Mouse (Mus musculus) CH12.LX (cell line): ENCODE measurements around the gene Gm21188. TPM values are rescaled to one million over a fixed set of nuclear protein-coding genes. Genes with fewer than 3 reads are reported as not detected.
"Not testable (repeated sequence)": the region's sequence is repeated elsewhere in the genome, so short reads cannot be mapped to it uniquely, and the experiment has no call there.

ENCODE experiments used
- DNase-seq: peaks from one replicate; pipeline ENCODE4 v3.0.0-alpha.2; 2013; ENCODE audit errors: extremely low read depth
- H3K27ac ChIP-seq: 2 replicates; pipeline ENCODE4 v1.5.1; 2012; ENCODE audit warnings: low read depth, mild to moderate bottlenecking, control low read depth, moderate library complexity; ENCODE audit not compliant: insufficient read depth
- H3K27me3 ChIP-seq: replicated peaks from 2 replicates; pipeline ENCODE3; 2012; ENCODE audit warnings: inconsistent platforms
- H3K36me3 ChIP-seq, 2 experiments: replicated peaks in 1 of 2; 2 replicates each; pipeline versions ENCODE3 to v1.6.1; 2012; ENCODE audit warnings: inconsistent platforms in 1 of 2, low read length in 1 of 2, mild to moderate bottlenecking in 1 of 2, mixed read lengths in 1 of 2, moderate library complexity in 1 of 2; ENCODE audit not compliant: control insufficient read depth in 1 of 2, insufficient read depth in 1 of 2
- H3K4me1 ChIP-seq, 2 experiments: 2 replicates each; pipeline ENCODE4 v1.6.1; 2012; ENCODE audit warnings: inconsistent platforms in 1 of 2, moderate library complexity in 1 of 2; ENCODE audit not compliant: insufficient read depth in 2 of 2, control insufficient read depth in 1 of 2
- H3K4me2 ChIP-seq: 2 replicates; pipeline ENCODE4 v1.6.1; 2012; ENCODE audit warnings: low read depth, mild to moderate bottlenecking, control low read depth; ENCODE audit not compliant: poor library complexity, insufficient read depth, severe bottlenecking
- H3K4me3 ChIP-seq, 3 experiments: fragments of 150-350 bp in 1 of 3; sonication (generic) in 1 of 3; replicated peaks in 1 of 3; 2 replicates each; pipeline versions ENCODE3 to v1.5.1; 2011 to 2012; ENCODE audit warnings: low read depth in 2 of 3, low read length in 2 of 3, mild to moderate bottlenecking in 2 of 3, moderate library complexity in 2 of 3, control low read depth in 1 of 3, improper control_type of control experiment in 1 of 3, inconsistent platforms in 1 of 3, mixed read lengths in 1 of 3; ENCODE audit not compliant: poor library complexity in 1 of 3
- H3K79me2 ChIP-seq: replicated peaks from 2 replicates; pipeline ENCODE4 v1.6.1; 2012; ENCODE audit warnings: mild to moderate bottlenecking, moderate library complexity; ENCODE audit not compliant: control insufficient read depth, poor library complexity, insufficient read depth, severe bottlenecking; ENCODE audit errors: extremely low read depth
- H3K9ac ChIP-seq: 2 replicates; pipeline ENCODE4 v1.6.1; 2012; ENCODE audit warnings: low read depth, mild to moderate bottlenecking, control low read depth, moderate library complexity; ENCODE audit not compliant: insufficient read depth
- H3K9me3 ChIP-seq: replicated peaks from 2 replicates; pipeline ENCODE3; 2012; ENCODE audit warnings: low read length, inconsistent platforms, mixed read lengths
- dilution Hi-C: fragments of 300-500 bp; cut with MboI; formaldehyde crosslinking; loops from 2 replicates; pipeline ENCODE4 v1.14.3; 2020; ENCODE audit warnings: low sequenced_read_pairs; ENCODE audit not compliant: extremely low pct_unique_long_range_greater_than_20kb, extremely low pct_ligation_motif_present
- in situ Hi-C: fragments of 300-500 bp; cut with MboI; formaldehyde crosslinking; loops from 3 replicates; pipeline ENCODE4 v1.14.3; 2019; ENCODE audit warnings: low sequenced_read_pairs, low pct_ligation_motif_present, low pct_unique_long_range_greater_than_20kb, mixed read lengths
- polyA plus RNA-seq: library from polyadenylated mRNA; unstranded; fragments of >175 nt; gene quantifications from 2 replicates; pipeline ENCODE4 v1.2.1, GENCODE M21; 2012; ENCODE audit warnings: low read depth; ENCODE audit not compliant: insufficient read length
- total RNA-seq, 2 experiments: library from RNA; depleted of rRNA; stranded (reverse); fragments of 300-350 nt in 1 of 2; fragments of >200 nt in 1 of 2; gene quantifications; 2 replicates each; pipeline ENCODE4 v1.2.3; 2012 to 2014

Gene Gm21188
- total and polyA plus RNA-seq, 3 experiments: 0.82 to 1.5 (median 1.2) TPM

DNA sequence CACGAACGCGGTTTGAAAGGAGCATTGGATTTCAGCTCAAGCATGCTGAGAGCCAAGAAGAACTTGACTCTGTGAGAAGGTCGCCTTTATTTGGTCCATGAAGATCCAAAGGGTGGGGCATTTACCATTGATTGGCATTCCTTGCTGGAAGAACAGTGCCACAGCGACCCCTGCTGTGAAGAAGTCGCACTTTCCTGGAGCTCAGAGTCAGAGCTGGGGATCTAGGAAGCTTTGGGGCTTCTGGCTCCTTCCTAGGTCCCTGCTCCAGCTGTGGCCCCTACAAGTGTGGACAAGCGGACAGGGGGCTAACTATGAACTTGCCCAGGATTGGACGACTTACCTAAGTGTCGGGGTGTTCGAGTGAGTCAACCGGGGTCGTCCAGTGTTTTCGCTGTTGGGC, 18.9 kb upstream of the Gm21188 start:
- H3K9me3 ChIP-seq, DNase-seq, H3K9ac ChIP-seq, H3K4me2 ChIP-seq, H3K36me3 ChIP-seq, H3K4me1 ChIP-seq, H3K27ac ChIP-seq, H3K4me3 ChIP-seq, H3K27me3 ChIP-seq, dilution Hi-C loops, in situ Hi-C loops, H3K79me2 ChIP-seq: not testable (repeated sequence)

DNA sequence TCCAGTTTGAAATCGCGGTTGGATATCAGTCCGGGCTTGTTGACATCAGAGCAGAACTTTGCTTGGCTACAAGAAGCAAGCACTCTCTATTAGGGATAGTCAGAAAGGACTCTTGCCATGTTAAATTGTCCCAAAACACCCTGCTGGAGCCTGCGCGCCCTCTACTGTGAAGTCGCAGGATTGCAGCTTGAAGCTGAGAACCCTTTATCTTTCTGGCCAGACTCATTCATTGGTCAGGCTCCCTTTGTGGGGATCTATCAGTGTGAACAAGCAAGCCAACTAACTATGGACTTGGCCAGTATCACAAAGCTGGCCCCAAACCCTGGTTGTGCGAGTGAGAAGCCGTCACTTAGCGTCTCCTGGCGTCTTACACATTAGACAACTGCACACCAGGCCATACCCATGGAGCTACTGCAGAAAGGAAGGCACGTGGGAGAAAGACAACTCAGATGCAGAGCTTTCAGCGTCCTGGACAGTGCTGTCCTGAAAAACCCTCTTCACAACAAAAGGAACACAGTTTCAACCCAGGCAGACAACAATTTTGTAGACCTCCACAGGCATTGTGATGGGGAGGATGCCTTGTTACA, 18.1 kb upstream of the Gm21188 start:
- H3K9me3 ChIP-seq, H3K27ac ChIP-seq, H3K36me3 ChIP-seq, dilution Hi-C loops, H3K9ac ChIP-seq, H3K4me1 ChIP-seq, H3K4me3 ChIP-seq, DNase-seq, in situ Hi-C loops, H3K4me2 ChIP-seq, H3K79me2 ChIP-seq, H3K27me3 ChIP-seq: not testable (repeated sequence)

GRCm38 (mm10) chr13:120063439-120064089, 11.6 kb upstream of the Gm21188 start:
- H3K9ac ChIP-seq, dilution Hi-C loops, DNase-seq, H3K4me2 ChIP-seq, H3K4me1 ChIP-seq, H3K27ac ChIP-seq, H3K9me3 ChIP-seq, in situ Hi-C loops, H3K27me3 ChIP-seq, H3K79me2 ChIP-seq, H3K36me3 ChIP-seq, H3K4me3 ChIP-seq: not testable (repeated sequence)

GRCm38 (mm10) chr13:120062903-120063302, 10.9 kb upstream of the Gm21188 start:
- in situ Hi-C loops, H3K27me3 ChIP-seq, H3K4me1 ChIP-seq, H3K4me3 ChIP-seq, dilution Hi-C loops, H3K9ac ChIP-seq, H3K27ac ChIP-seq, H3K4me2 ChIP-seq, H3K36me3 ChIP-seq, DNase-seq, H3K9me3 ChIP-seq, H3K79me2 ChIP-seq: not testable (repeated sequence)

- H3K4me2 ChIP-seq, H3K4me3 ChIP-seq, H3K4me1 ChIP-seq, H3K9ac ChIP-seq, DNase-seq, H3K79me2 ChIP-seq, H3K27ac ChIP-seq, dilution Hi-C loops, H3K9me3 ChIP-seq, H3K27me3 ChIP-seq, in situ Hi-C loops, H3K36me3 ChIP-seq: not testable (repeated sequence)
Measured at GRCm38 (mm10) chr13:120048608-120049007, 3.4 kb downstream of the Gm21188 start.

- in situ Hi-C loops, H3K27ac ChIP-seq, DNase-seq, dilution Hi-C loops, H3K4me3 ChIP-seq, H3K4me1 ChIP-seq, H3K36me3 ChIP-seq, H3K4me2 ChIP-seq, H3K79me2 ChIP-seq, H3K27me3 ChIP-seq, H3K9me3 ChIP-seq, H3K9ac ChIP-seq: not testable (repeated sequence)
Measured at GRCm38 (mm10) chr13:120048186-120048585, 3.8 kb downstream of the Gm21188 start.
